Mouse (Mus musculus) thymus, adult 2 months (tissue): ENCODE measurements at regions not wholly inside any gene's neighbourhood (a gene's known extent, or its start where the extent isn't known, plus 50 kb on each side); places are given as distances from the start of the nearest gene placed in this dataset.

Source experiments
- CTCF ChIP-seq: fragments of 200-500 bp; IDR thresholded peaks from 2 replicates; pipeline ENCODE4 v1.5.1; 2012; ENCODE audit warnings: mild to moderate bottlenecking, control low read depth, low read length, moderate library complexity, borderline replicate concordance; ENCODE audit not compliant: control insufficient read depth, poor library complexity, insufficient read depth; ENCODE audit errors: extremely low read depth
- POLR2A ChIP-seq: fragments of 200-500 bp; IDR thresholded peaks from 2 replicates; pipeline ENCODE4 v1.6.1; 2012; ENCODE audit warnings: mild to moderate bottlenecking, low read length, control low read depth, moderate library complexity; ENCODE audit not compliant: control insufficient read depth, poor library complexity, insufficient read depth; ENCODE audit errors: extremely low read depth

- TF ChIP-seq CTCF (no peak), POLR2A (no peak)
Measured at GRCm38 (mm10) chr10:118961713-118962181, 91.7 kb upstream of the Dyrk2 start.
